Mouse (Mus musculus) hematopoietic stem cell, adult 5-6 weeks (primary cell): ENCODE results near the gene Fam129a. TPM values are rescaled to one million over a fixed set of nuclear protein-coding genes. Genes with fewer than 3 reads are reported as not detected.
A peak's percentile ranks its signal among the peaks of the same experiment; 100 is the strongest.

Experiments used
- ATAC-seq, 2 experiments: fragments of 125-278 bp in 1 of 2; replicated peaks in 1 of 2; 2 replicates each; pipeline ENCODE4 v1.8.0; 2016 to 2017; ENCODE audit warnings: inconsistent platforms in 2 of 2, mild to moderate bottlenecking in 2 of 2, moderate number of reproducible peaks in 2 of 2, low read depth in 1 of 2, moderate TSS enrichment in 1 of 2; ENCODE audit not compliant: low FRiP score in 2 of 2, poor library complexity in 2 of 2, severe bottlenecking in 2 of 2, insufficient read depth in 1 of 2, low TSS enrichment in 1 of 2
- total RNA-seq: library from RNA; stranded (forward); fragments of 172-1452, 232-1000 nt; gene quantifications from 2 replicates; pipeline ENCODE4 v1.2.3, GENCODE M21; 2017

Gene Fam129a
- total RNA-seq, 1 experiment from 2014 or later, result 17.7 TPM

- no peak for ATAC-seq
Observed at GRCm38 (mm10) chr1:151699363-151699762, 128.4 kb downstream of the Fam129a start.

- ATAC-seq, result no peak
Observed at GRCm38 (mm10) chr1:151702816-151703215, 131.8 kb downstream of the Fam129a start.

GRCm38 (mm10) chr1:151705723-151706396, 134.9 kb downstream of the Fam129a start:
- ATAC-seq, result peak; percentile 70 to 74

GRCm38 (mm10) chr1:151706397-151706752, 135.4 kb downstream of the Fam129a start:
- ATAC-seq, result no peak

GRCm38 (mm10) chr1:151708966-151709733, 138.2 kb downstream of the Fam129a start:
- ATAC-seq, result no peak

GRCm38 (mm10) chr1:151709734-151710022, 138.7 kb downstream of the Fam129a start:
- ATAC-seq, result peak in 1 of 2 experiments; percentile 22; a peak in 1 of 4 replicates

GRCm38 (mm10) chr1:151710424-151711055, 139.6 kb downstream of the Fam129a start:
- ATAC-seq, result no peak

- ATAC-seq, result no peak
Observed at GRCm38 (mm10) chr1:151711062-151711461, 140.1 kb downstream of the Fam129a start.

- no peak for ATAC-seq
Observed at GRCm38 (mm10) chr1:151712664-151713063, 141.7 kb downstream of the Fam129a start.

GRCm38 (mm10) chr1:151713622-151714021, 142.6 kb downstream of the Fam129a start:
- ATAC-seq, result no peak

- ATAC-seq, result 0 out of 4 replicates have a peak, but pooled peaks of 1 of the 2 experiments have one; percentile 12
Observed at GRCm38 (mm10) chr1:151716024-151716710, 145.2 kb downstream of the Fam129a start.

GRCm38 (mm10) chr1:151717624-151718023, 146.6 kb downstream of the Fam129a start:
- ATAC-seq, result no peak

- ATAC-seq, result peak; percentile 66 to 71; a peak in 2 of 4 replicates
Observed at GRCm38 (mm10) chr1:151718575-151718974, 147.6 kb downstream of the Fam129a start.

GRCm38 (mm10) chr1:151719911-151720310, 148.9 kb downstream of the Fam129a start:
- no peak for ATAC-seq

- ATAC-seq, result no peak
Observed at GRCm38 (mm10) chr1:151720566-151720965, 149.6 kb downstream of the Fam129a start.

- ATAC-seq, result no peak
Observed at GRCm38 (mm10) chr1:151721357-151721983, 150.5 kb downstream of the Fam129a start.

- no peak for ATAC-seq
Observed at GRCm38 (mm10) chr1:151723771-151724170, 152.8 kb downstream of the Fam129a start.
